Mouse (Mus musculus) spleen, adult 2 months (tissue): ENCODE results near the gene Iqsec3.

Source experiments
- CTCF ChIP-seq: fragments of 200-500 bp; IDR thresholded peaks from 2 replicates; pipeline ENCODE4 v1.5.1; 2011; ENCODE audit warnings: mild to moderate bottlenecking, inconsistent platforms; ENCODE audit not compliant: insufficient read depth, insufficient read length, insufficient replicate concordance; ENCODE audit errors: extremely low read depth
- POLR2A ChIP-seq: fragments of 200-500 bp; IDR thresholded peaks from 2 replicates; pipeline ENCODE4 v1.6.1; 2011; ENCODE audit warnings: low read depth, low read length, inconsistent platforms

DNA sequence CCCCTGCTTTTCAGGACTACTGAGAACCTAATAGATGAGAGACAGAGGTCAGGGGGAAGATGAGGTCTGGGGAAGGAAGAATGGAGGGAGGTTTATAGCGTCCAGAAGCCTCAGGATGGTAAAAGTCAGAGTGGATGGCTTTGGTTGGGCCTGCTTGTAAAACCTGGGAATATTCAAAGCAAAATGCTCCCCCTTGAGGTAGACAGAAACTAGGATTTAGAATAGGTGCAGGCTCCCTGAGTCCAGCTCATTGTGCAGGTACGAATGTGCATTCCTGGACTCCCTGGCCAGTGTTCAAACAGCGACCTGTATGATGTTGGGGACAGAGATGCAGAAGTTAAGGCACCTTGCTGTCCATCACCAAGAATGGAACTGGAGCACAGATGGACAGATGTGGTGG is 47.6 kb upstream of the Iqsec3 start:
- no peak for TF ChIP-seq CTCF
- TF ChIP-seq POLR2A = no peak
